Mouse (Mus musculus): ENCODE data around the gene Anapc11.

Gene Anapc11

DNA sequence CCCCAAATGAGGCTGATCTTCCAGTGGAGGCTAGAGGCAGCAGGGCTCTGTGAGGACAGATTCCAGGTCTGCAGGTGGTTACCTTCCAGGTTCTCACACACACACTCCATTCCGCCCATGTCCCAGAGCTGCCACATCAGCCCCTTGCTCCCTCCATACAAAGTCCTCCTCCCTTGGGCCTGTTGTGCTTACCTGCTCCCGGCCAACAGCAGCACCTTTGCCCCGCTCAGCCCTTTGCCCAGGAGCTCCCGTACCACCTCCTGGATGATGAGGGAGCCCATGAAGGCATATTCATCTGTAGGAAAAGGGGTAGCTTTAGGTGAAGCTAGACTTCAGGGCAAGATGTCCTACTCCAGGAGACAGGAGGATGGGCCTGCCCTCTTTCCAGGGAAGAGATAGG lies 59.1 kb downstream of the Anapc11 start:
- no peak for DNase-seq (ENCODE audit: low spot score)
